Mouse (Mus musculus) olfactory bulb, adult 2 months (tissue): ENCODE measurements at regions not wholly inside any gene's neighbourhood (a gene's known extent, or its start where the extent isn't known, plus 50 kb on each side); places are given as distances from the start of the nearest gene placed in this dataset.

Experiments
- CTCF ChIP-seq: fragments of 200-500 bp; IDR thresholded peaks from 2 replicates; pipeline ENCODE4 v1.5.1; 2012; ENCODE audit warnings: low read depth, mild to moderate bottlenecking, low read length, moderate library complexity; ENCODE audit not compliant: insufficient read depth
- POLR2A ChIP-seq: fragments of 200-500 bp; IDR thresholded peaks from 2 replicates; pipeline ENCODE4 v1.6.1; 2012; ENCODE audit warnings: mild to moderate bottlenecking, low read depth, low read length, moderate library complexity; ENCODE audit not compliant: insufficient read depth

- no peak for TF ChIP-seq POLR2A
- no peak for TF ChIP-seq CTCF
Measured at GRCm38 (mm10) chr4:62853335-62853734, 112.0 kb upstream of the Zfp618 start.
